Mouse (Mus musculus) C2C12 (cell line): Measurements from ENCODE around the gene Nphp1. TPM values are rescaled to one million over a fixed set of nuclear protein-coding genes. Genes with fewer than 3 reads are reported as not detected.

Source experiments
- H3K27me3 ChIP-seq: one replicate; pipeline ENCODE4 v1.6.1; 2011; ENCODE audit not compliant: control insufficient read depth, insufficient read depth, insufficient read length
- H3K36me3 ChIP-seq: one replicate; pipeline ENCODE4 v1.6.1; 2011; ENCODE audit not compliant: control insufficient read depth, insufficient read depth
- H3K4me3 ChIP-seq: one replicate; pipeline ENCODE4 v1.5.1; 2011; ENCODE audit warnings: mild to moderate bottlenecking, control low read depth; ENCODE audit not compliant: poor library complexity, insufficient read depth, severe bottlenecking
- H3K79me2 ChIP-seq: one replicate; pipeline ENCODE4 v1.6.1; 2011; ENCODE audit not compliant: control insufficient read depth, insufficient read depth
- H3K79me3 ChIP-seq: one replicate; pipeline ENCODE4 v1.6.1; 2011; ENCODE audit warnings: low read depth, control low read depth
- H3ac ChIP-seq: one replicate; pipeline ENCODE3; 2011; ENCODE audit warnings: low read depth; ENCODE audit not compliant: control insufficient read depth, insufficient read length
- CEBPB ChIP-seq: IDR thresholded peaks from one replicate; pipeline ENCODE4 v1.6.1; 2011; ENCODE audit warnings: low read depth, mild to moderate bottlenecking, control low read depth, moderate library complexity
- CTCF ChIP-seq: IDR thresholded peaks from one replicate; pipeline ENCODE4 v1.5.1; 2011; ENCODE audit not compliant: control insufficient read depth, insufficient read depth, insufficient read length
- FOSL1 ChIP-seq: IDR thresholded peaks from one replicate; pipeline ENCODE4 v1.8.0; 2011; ENCODE audit warnings: mild to moderate bottlenecking, low read length; ENCODE audit not compliant: poor library complexity, insufficient read depth, severe bottlenecking
- MAX ChIP-seq: IDR thresholded peaks from one replicate; pipeline ENCODE4 v1.6.1; 2011; ENCODE audit warnings: mild to moderate bottlenecking, control low read depth
- MYOD1 ChIP-seq: IDR thresholded peaks from one replicate; pipeline ENCODE4 v1.6.1; 2011; ENCODE audit warnings: low read depth; ENCODE audit not compliant: control insufficient read depth, insufficient read length
- MYOG ChIP-seq: IDR thresholded peaks from one replicate; pipeline ENCODE4 v1.6.1; 2011; ENCODE audit not compliant: control insufficient read depth, insufficient read length; ENCODE audit errors: extremely low read depth
- USF1 ChIP-seq: IDR thresholded peaks from one replicate; pipeline ENCODE4 v1.6.1; 2011; ENCODE audit warnings: low read depth, mild to moderate bottlenecking, control low read depth, moderate library complexity
- polyA plus RNA-seq: library from polyadenylated mRNA; unstranded; fragments of >200 nt; fragmentation: generic; extraction: Trizol; gene quantifications from one replicate; pipeline ENCODE4 v1.2.1, GENCODE M21; 2012; ENCODE audit warnings: missing spikeins

Gene Nphp1
- polyA plus RNA-seq, 1 experiment, result 16.4 TPM

DNA sequence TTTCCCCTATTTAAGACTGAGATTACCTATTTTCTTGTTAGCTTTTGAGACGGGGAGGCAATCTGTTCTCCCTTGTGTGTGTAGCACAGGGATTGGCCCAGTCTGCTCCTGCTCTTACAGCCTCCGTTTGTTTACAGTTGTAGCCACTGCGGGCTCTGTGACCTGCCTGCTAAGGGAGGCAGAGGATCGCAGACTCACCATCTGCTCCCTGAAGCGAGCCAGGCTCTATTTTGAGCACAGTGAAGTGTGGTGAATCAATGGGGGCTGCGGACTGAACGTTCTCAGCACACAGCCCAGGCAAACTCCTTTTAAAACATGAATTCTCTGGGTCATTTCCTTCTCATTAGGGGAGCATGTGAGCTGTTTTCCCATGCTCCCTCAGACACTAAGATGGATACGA, 31.5 kb downstream of the Nphp1 start:
- H3K79me2 ChIP-seq, result no peaks in the 10 kb centered on the region
- no peak overlapping the region for H3K4me3 ChIP-seq
- H3K27me3 ChIP-seq, result no peaks in the 10 kb centered on the region
- peaks cover 15% of the 10 kb centered on the region for H3K36me3 ChIP-seq
- H3ac ChIP-seq, result no peak overlapping the region
- TF ChIP-seq MYOG, result no peak
- no peak for TF ChIP-seq CEBPB
- TF ChIP-seq MYOD1, result no peak
- no peak for TF ChIP-seq MAX
- TF ChIP-seq CTCF, result no peak
- no peak for TF ChIP-seq USF1
- TF ChIP-seq FOSL1, result no peak
- H3K79me3 ChIP-seq, result no peaks in the 10 kb centered on the region

DNA sequence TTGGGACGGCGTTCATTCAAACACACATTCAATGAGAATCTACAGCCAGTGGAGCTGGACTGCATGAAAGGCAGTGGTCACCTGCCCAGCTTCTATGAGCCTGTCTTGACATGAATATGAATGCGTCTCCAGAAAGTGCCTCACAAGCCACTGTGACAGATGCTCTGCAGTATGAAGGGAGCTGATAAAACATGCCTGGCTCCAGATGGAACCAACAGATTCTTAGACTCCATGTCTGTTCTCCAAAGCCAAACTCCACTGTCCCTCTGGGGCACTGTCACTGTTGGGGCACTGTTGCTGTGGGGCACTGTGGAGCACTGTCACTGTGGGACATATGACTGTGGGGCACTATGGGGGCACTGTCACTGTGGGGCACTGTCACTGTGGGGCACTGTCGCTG, 34.6 kb downstream of the Nphp1 start:
- no peak for TF ChIP-seq FOSL1
- TF ChIP-seq USF1, result no peak
- no peak for TF ChIP-seq CEBPB
- no peak for TF ChIP-seq MYOD1
- TF ChIP-seq CTCF, result no peak
- no peak for TF ChIP-seq MYOG
- Histone ChIP-seq H3K79me2 (no peaks in the 10 kb centered on the region), H3K36me3 (peaks cover 10% of the 10 kb centered on the region), H3K79me3 (no peaks in the 10 kb centered on the region), H3K27me3 (no peaks in the 10 kb centered on the region), H3ac (no peak overlapping the region), H3K4me3 (no peak overlapping the region)

DNA sequence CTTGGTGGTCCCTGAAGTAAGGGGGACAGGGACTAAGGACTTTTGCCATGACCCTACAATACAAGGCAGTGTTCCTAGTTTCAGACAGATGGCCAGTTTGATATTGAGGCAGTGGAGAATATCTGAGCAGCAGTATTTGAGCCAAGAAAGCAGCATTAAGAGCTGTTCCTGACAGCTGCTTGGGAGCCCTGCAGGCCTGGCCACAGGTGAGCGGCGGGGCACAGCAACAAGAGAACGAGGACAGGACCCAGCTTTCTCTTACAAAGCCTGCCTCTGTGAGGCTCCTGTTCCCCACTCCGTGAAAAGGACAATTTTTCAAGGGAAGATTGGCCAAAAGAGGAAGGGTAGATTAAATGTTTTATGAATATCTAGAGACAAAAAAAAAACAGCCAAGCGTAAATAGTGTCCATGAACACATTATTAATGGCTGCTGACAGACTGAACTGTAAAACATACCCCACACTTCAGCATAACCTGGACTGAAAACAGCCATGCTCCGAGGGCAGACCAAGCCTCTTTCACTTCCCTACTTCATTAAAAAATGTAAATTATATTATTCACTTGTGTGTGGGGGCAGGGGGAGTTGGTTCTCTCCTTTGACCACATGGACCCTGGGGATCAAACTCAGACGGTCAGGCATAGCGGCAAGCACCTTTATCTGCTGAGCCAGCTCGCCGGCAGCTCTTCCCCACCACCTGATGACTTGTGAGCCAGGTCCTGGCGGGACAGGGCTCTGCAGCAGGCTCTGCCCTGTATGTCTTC, 36.7 kb downstream of the Nphp1 start:
- Histone ChIP-seq H3ac (no peak overlapping the region), H3K27me3 (no peaks in the 10 kb centered on the region), H3K4me3 (no peak overlapping the region), H3K79me3 (no peaks in the 10 kb centered on the region), H3K36me3 (peaks cover 4% of the 10 kb centered on the region), H3K79me2 (no peaks in the 10 kb centered on the region)
- TF ChIP-seq CTCF, result no peak
- no peak for TF ChIP-seq CEBPB
- TF ChIP-seq MAX, result no peak
- TF ChIP-seq MYOG, result no peak
- TF ChIP-seq MYOD1, result no peak
- no peak for TF ChIP-seq USF1
- TF ChIP-seq FOSL1, result no peak

DNA sequence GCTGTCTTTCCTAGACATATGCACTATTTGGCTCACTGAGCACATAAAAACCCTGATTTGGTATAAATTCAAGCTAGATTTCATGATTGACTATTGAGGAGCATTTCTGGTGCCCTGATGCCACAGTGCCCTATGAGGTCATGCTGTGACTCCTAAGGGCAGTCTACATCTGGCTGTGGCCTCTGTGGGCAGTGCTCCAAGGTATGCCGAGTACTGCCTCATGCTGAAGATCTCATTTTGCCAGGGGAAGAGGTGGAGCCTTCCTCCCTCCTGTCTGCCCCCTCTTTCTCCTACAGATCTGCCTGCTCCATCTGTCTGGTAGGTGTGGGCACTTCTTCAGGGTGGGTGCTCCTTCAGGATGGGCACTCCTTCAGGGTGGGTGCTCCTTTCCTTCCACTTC, 39.3 kb downstream of the Nphp1 start:
- no peaks in the 10 kb centered on the region for H3K36me3 ChIP-seq
- no peaks in the 10 kb centered on the region for H3K79me2 ChIP-seq
- no peaks in the 10 kb centered on the region for H3K27me3 ChIP-seq
- no peaks in the 10 kb centered on the region for H3K79me3 ChIP-seq
- TF ChIP-seq USF1 (no peak), FOSL1 (no peak), CTCF (no peak), MYOD1 (no peak), CEBPB (no peak), MYOG (no peak), MAX (no peak)
- no peak overlapping the region for H3ac ChIP-seq
- H3K4me3 ChIP-seq, result no peak overlapping the region

DNA sequence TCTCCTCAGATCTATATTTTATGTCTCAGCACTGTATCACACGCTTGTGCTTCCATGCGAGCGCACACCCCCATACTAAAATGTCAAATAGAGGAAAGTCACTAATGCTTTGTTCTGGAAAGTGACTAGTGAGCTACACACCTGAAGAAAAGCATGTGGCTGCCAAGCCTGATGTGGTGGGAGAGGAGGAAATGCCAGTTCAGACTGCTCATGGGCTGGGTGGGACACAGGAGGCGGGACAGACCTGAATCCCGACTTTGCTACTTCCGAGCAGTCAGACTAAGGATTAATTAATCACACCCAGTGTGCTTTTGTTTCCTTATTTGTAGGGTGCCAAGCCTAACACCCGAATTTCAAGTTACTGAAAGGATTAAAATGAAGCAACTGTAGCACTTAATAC, 40.4 kb downstream of the Nphp1 start:
- H3K36me3 ChIP-seq, result no peaks in the 10 kb centered on the region
- no peaks in the 10 kb centered on the region for H3K79me3 ChIP-seq
- H3K4me3 ChIP-seq, result no peak overlapping the region
- no peak for TF ChIP-seq MAX
- no peak for TF ChIP-seq CTCF
- no peak for TF ChIP-seq CEBPB
- no peak for TF ChIP-seq MYOG
- no peak for TF ChIP-seq FOSL1
- no peak for TF ChIP-seq MYOD1
- no peak for TF ChIP-seq USF1
- no peaks in the 10 kb centered on the region for H3K79me2 ChIP-seq
- H3ac ChIP-seq, result no peak overlapping the region
- H3K27me3 ChIP-seq, result no peaks in the 10 kb centered on the region

DNA sequence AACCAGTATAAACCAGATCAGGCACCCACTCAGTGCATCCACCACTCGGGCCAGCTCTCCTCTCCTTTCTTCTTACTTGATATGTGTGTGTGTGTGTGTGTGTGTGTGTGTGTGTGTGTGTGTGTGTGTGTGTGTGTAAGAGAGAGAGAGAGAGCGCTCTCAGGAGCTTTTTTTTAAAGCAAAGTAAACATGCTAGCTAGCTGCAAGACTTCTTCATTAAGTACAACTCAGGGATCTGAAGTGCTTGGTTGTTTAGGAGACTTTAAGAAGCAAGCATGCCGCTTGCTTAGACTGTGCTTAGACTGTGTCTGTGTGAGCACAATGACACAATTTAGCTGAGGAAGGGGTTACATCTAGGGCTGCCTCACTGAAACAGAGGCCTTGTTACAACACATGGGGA, 46.1 kb downstream of the Nphp1 start:
- H3K36me3 ChIP-seq, result peaks cover 4% of the 10 kb centered on the region
- no peak overlapping the region for H3K4me3 ChIP-seq
- no peak overlapping the region for H3ac ChIP-seq
- no peaks in the 10 kb centered on the region for H3K27me3 ChIP-seq
- no peaks in the 10 kb centered on the region for H3K79me3 ChIP-seq
- no peaks in the 10 kb centered on the region for H3K79me2 ChIP-seq
- TF ChIP-seq USF1 (no peak), MYOD1 (no peak), MYOG (no peak), FOSL1 (no peak), CTCF (no peak), MAX (no peak)
